Mouse (Mus musculus) mesoderm, embryonic 11.5 days (tissue): ENCODE measurements at regions not wholly inside any gene's neighbourhood (a gene's known extent, or its start where the extent isn't known, plus 50 kb on each side); places are given as distances from the start of the nearest gene placed in this dataset.
"Not testable (repeated sequence)": the region's sequence is repeated elsewhere in the genome, so short reads cannot be mapped to it uniquely, and the experiment has no call there.

ENCODE experiments used
- DNase-seq: peaks from one replicate; pipeline ENCODE4 v3.0.0-alpha.2; 2012; ENCODE audit warnings: low read depth, low spot score

DNA sequence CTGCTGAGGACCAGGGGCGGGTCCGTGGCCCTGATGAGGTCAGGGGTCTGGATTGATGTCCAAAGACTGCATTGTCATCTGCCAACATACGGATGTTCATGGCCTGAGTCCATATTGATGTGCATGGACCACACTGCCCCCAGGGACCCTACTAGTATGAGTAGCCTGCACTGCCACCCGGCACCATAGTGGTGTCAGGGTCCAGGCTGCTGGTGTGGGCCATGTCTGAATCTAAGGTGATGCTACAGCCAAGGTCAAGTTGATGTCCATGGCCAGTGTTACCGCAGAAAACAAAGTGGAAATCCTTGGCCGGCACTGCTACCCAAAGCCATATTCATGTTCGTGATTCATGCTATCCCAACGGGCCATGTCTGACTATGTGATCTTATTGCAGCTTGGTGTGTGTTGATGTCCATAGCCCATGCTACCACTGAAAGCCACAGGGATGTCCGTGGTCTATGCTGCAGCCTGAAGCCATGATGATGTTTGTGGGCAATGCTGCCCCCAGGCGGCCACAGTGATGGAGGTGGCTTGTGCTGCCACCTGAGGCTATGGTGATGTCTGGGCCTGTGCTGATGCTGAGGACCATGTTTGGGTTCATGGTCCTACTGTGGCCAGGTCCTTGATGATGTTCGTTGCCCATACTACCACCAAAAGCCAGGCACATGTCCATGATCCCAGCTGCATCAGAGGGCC is 130.5 kb downstream of the Iqub start:
- no peak for DNase-seq

DNA sequence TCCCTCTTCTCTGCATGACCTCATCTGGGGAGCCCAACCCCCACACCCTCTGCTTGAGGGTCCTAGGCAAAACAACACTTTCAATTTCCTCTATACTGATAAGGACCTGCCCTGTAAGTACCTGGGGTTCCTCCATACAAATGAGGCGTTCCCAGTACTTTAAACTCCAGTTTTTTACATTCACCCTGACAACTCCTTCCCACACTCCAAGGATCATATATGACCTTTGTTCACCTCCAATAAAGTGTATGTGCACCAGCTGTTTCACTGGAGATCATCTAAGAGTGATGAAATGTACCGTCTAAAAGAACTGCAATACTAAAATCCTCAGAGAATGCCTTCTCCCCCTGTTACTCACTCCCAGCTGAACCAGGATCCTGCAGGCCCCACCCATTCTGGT is 135.0 kb downstream of the Iqub start:
- no peak for DNase-seq

DNA sequence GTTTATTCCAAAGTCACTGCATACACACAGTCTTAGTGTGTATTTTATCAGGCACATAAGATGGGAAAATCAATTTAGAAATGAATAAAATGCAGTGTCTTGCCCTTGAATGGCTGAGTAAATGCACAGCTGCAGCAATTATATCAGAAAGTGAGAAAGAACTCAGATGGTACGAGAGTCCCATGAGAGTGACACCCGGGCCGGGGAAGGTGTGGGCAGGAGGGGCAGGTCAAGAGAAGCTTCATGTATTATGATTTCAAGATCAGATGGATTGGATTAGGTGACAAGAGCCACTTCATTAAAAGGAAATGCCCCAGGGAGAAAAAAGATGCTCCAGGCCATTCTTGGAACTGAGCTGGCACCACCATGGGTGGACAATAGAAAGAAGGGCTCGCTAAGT is 138.1 kb downstream of the Iqub start:
- no peak for DNase-seq

DNA sequence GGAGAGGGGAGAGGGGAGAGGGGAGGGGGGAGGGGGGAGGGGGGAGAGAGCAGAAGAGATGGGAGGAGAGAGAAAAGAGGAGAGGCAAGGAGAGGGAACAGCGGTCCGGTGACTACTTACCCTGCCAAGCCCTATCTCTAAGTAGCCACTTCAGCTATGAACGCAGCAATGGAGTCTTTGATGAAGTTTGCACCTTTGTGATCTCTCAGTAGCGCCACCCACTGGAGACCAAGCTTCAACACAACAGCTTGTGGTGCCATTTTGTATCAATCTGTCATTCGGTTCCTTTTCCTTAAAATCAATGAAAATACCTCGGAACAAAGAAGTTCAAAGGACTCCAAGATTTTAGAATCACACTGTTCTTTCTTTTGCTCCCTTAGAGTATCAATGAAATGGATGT is 141.7 kb downstream of the Iqub start:
- DNase-seq: no peak

- DNase-seq: no peak
These were observed 143.2 kb downstream of the Iqub start for GRCm38 (mm10) chr6:24371680-24372079.

DNA sequence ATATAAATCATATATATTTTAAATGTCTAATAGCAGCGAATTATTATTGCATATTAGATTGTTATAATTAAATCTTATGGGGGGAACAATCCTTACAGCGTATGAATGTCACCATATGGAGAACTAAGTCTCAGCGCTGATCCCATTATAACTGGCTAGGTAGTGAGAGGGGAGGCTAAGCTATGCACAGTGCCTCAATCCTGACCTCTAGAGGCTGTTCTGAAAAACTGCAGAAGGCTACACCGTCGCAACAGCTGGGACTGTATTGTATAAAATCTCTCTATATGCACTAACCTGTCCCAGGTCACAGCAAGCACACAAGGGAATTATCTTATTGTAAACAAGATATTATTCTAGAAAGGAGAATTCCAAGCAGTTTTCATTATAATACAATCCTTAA is 164.0 kb downstream of the Iqub start:
- peak; percentile 74 for DNase-seq

- DNase-seq: no peak
These were observed 166.3 kb downstream of the Iqub start for GRCm38 (mm10) chr6:24348481-24349062.

- peak; percentile 48 for DNase-seq
These were observed 167.0 kb downstream of the Iqub start for GRCm38 (mm10) chr6:24347745-24348480.

- no peak for DNase-seq
These were observed 172.4 kb downstream of the Iqub start for GRCm38 (mm10) chr6:24342471-24342870.

- no peak for DNase-seq
These were observed 172.8 kb downstream of the Iqub start for GRCm38 (mm10) chr6:24342056-24342455.

DNA sequence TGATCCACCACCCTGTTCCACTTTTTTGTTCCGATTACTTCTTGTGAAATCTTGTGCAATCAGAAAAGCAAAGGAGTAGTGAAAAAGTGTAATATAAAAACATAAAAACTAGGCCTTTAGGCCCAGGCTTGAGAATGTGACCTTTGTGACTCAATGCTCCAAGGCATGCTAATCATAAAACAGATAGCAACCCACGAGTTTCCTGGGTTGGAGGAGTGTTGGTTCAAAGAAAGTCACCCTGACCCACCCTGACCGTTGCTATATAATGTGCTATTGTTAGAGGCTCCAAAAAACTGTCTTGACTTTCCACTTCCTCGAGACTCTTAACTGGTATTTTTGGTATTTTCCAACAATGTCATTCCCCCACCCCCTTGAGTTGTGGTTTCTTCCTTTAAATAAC is 172.2 kb upstream of the Slc13a1 start:
- DNase-seq: not testable (repeated sequence)

GRCm38 (mm10) chr6:24325215-24325614 is 157.3 kb upstream of the Slc13a1 start:
- no peak for DNase-seq

DNA sequence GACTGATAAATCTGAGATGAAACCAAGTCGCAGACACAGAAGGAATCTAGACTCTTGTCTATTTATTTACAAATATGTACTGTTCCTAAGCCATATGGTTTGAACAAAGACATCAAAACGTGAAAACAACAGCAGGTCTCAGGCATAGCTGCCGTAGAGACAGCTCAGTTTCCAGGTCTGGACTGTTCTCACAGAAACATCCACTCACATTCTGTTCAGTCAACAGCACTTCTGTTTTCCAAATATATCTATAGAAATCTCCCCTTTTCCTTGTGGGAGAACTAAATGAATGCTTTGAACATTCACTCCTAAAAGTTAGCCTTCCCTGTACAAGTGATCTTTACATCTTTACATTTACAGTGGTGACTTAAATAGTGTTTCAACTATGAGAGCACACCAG is 156.8 kb upstream of the Slc13a1 start:
- DNase-seq: no peak

GRCm38 (mm10) chr6:24322371-24322770 is 154.5 kb upstream of the Slc13a1 start:
- no peak for DNase-seq

DNA sequence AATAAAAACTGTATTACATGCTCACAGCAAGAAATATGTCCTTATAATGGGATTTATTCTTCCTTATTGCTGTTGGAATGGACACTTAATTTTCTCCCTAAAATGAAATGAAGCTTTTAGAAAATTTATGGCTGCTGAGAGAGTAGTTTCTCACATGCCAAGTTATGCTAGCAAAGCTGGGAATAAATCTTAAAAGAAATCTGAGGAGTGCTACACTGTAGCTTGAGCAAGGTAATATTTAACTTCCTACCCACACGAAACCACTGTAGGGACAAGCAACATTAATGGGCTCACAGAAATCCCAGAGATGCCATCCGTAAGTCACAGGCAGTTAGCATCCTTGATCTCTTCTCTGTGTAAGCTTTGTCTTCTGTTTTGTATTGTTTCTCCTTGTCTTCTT is 151.0 kb upstream of the Slc13a1 start:
- no peak for DNase-seq

DNA sequence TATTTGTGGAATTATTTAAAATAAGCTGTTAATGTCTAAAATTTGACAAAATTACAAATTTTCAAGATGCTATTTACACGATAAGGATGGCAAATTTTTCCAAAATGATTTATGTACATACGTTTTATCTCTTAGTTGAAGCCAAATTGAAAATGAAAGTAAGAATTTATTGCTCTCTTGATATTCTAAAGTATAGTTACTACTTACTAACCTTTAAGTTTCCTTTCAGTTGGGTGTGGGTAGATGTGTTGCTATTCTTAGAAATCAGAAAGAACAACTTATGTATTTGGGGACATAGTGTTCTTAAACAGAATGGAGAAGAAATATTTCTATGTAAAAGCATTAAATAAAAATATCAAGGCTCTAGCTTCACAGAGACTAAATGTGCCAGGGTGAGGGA is 142.8 kb upstream of the Slc13a1 start:
- no peak for DNase-seq

- no peak for DNase-seq
These were observed 141.9 kb upstream of the Slc13a1 start for GRCm38 (mm10) chr6:24309810-24310209.

GRCm38 (mm10) chr6:24301681-24302080 is 133.8 kb upstream of the Slc13a1 start:
- DNase-seq: no peak

DNA sequence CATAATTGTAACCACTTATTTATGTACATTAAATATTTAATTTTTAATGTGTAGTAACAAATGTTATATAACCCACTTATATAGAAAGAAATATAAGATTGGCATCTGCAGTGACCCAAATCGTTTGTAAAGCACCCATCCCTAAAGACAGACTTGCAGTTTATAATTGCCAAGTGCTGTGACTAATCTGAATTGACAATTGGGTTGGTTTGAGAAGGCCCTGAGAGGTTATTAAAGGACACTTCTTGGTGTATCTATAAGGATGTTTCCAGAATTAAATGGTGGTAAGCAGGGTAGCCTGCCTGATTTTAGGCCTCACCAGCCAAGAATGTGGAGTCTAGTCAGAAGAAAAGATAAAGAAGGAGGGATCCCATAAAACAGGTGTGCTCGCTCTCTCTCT is 133.3 kb upstream of the Slc13a1 start:
- no peak for DNase-seq

- DNase-seq: no peak
These were observed 130.8 kb upstream of the Slc13a1 start for GRCm38 (mm10) chr6:24298562-24299212.

GRCm38 (mm10) chr6:24288757-24289156 is 120.9 kb upstream of the Slc13a1 start:
- not testable (repeated sequence) for DNase-seq

DNA sequence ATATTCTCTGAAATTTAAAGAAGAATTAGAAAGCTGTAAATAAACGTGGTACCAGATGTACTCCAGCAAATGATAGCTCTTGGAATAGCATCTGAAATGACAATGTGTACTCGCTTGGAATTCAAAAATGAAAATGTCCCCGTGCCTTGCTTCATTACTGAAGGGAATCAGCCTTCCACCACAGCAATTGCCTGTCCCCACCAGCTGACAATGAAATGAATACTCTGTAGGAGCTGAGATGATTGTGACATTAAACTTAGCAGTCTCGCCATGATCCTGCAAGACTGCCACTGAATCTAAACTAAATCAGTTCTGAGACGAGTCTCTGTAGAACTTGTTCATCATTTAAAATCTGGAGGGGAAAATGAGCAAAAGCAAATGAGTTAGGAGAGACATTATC is 104.9 kb upstream of the Slc13a1 start:
- DNase-seq: no peak
